Mouse (Mus musculus) heart, embryonic 11.5 days (tissue): ENCODE measurements around the gene Abr. TPM values are rescaled to one million over a fixed set of nuclear protein-coding genes. Genes with fewer than 3 reads are reported as not detected.

Experiments used
- ATAC-seq: fragments of 200-750 bp; cut with Nextera tagmentation; replicated peaks from 2 replicates; pipeline ENCODE4 v1.8.0; 2017; ENCODE audit warnings: moderate library complexity; ENCODE audit not compliant: insufficient number of reproducible peaks, low FRiP score, low TSS enrichment
- H3K27ac ChIP-seq: fragments of 300-500 bp; sonication (generic); 2 replicates; pipeline ENCODE4 v1.5.1; 2014; ENCODE audit warnings: mild to moderate bottlenecking, low read depth, low read length
- H3K27me3 ChIP-seq: fragments of 300-500 bp; sonication (generic); 2 replicates; pipeline ENCODE4 v1.6.1; 2014; ENCODE audit warnings: mild to moderate bottlenecking, low read length, mixed read lengths; ENCODE audit not compliant: control insufficient read depth, insufficient read depth
- H3K36me3 ChIP-seq: fragments of 300-500 bp; sonication (generic); 2 replicates; pipeline ENCODE4 v1.6.1; 2014; ENCODE audit warnings: mild to moderate bottlenecking, low read length, moderate library complexity, mixed read lengths; ENCODE audit not compliant: control insufficient read depth, insufficient read depth
- H3K4me1 ChIP-seq: fragments of 300-500 bp; sonication (generic); 2 replicates; pipeline ENCODE4 v1.6.1; 2014; ENCODE audit warnings: low read length; ENCODE audit not compliant: control insufficient read depth, insufficient read depth
- H3K4me2 ChIP-seq: fragments of 300-500 bp; sonication (generic); 2 replicates; pipeline ENCODE4 v1.6.1; 2014; ENCODE audit warnings: mild to moderate bottlenecking, moderate library complexity
- H3K4me3 ChIP-seq: fragments of 300-500 bp; sonication (generic); 2 replicates; pipeline ENCODE4 v1.5.1; 2014; ENCODE audit warnings: low read depth, low read length
- H3K9ac ChIP-seq: fragments of 300-500 bp; sonication (generic); 2 replicates; pipeline ENCODE4 v1.6.1; 2014; ENCODE audit warnings: mild to moderate bottlenecking, low read depth, low read length, moderate library complexity
- H3K9me3 ChIP-seq: fragments of 300-500 bp; sonication (generic); replicated peaks from 2 replicates; pipeline ENCODE4 v1.6.1; 2016; ENCODE audit warnings: low read length; ENCODE audit not compliant: control insufficient read depth
- WGBS: fragments of 180-500 bp; shearing (Covaris S2); extraction: QIAGEN DNeasy Blood & Tissue Kit; methylation state at CpG from one replicate; pipeline ENCODE4 v1.1.7; 2014; ENCODE audit not compliant: insufficient replicate concordance; 5-methylcytosine and 5-hydroxymethylcytosine counted together
- polyA plus RNA-seq: library from polyadenylated mRNA; unstranded; fragments of >200 nt; fragmentation: Nextera tagmentation; extraction: Ambion mirVana; gene quantifications from 2 replicates; pipeline ENCODE4 v1.2.1, GENCODE M21; 2014

Gene Abr
- polyA plus RNA-seq, 1 experiment from 2014 or later: 22.9 TPM

- Histone ChIP-seq H3K27ac (no peak overlapping the region), H3K4me2 (no peak overlapping the region), H3K4me3 (no peak overlapping the region), H3K9me3 (no peaks in the 10 kb centered on the region), H3K4me1 (peaks cover 12% of the 10 kb centered on the region), H3K9ac (no peak overlapping the region), H3K36me3 (no peaks in the 10 kb centered on the region), H3K27me3 (no peaks in the 10 kb centered on the region)
- WGBS: 69% methylated on average over 5 of the region's 5 CpGs
- ATAC-seq: no peak
Observed at GRCm38 (mm10) chr11:76630487-76630886, 8.4 kb upstream of the Abr start.

- H3K9me3 ChIP-seq: no peaks in the 10 kb centered on the region
- 34% methylated on average over 2 of the region's 2 CpGs for WGBS
- H3K9ac ChIP-seq: no peak overlapping the region
- no peak for ATAC-seq
- H3K36me3 ChIP-seq: no peaks in the 10 kb centered on the region
- H3K4me1 ChIP-seq: peaks cover 12% of the 10 kb centered on the region
- H3K4me2 ChIP-seq: no peak overlapping the region
- no peak overlapping the region for H3K27ac ChIP-seq
- H3K27me3 ChIP-seq: no peaks in the 10 kb centered on the region
- no peak overlapping the region for H3K4me3 ChIP-seq
Observed at GRCm38 (mm10) chr11:76630023-76630422, 7.9 kb upstream of the Abr start.

- Histone ChIP-seq H3K36me3 (no peaks in the 10 kb centered on the region), H3K9ac (no peak overlapping the region), H3K27ac (0 out of 2 replicates have a peak overlapping the region, but pooled peaks have one; percentile 31), H3K27me3 (peaks cover 3% of the 10 kb centered on the region; the same call in 1 of the 2 replicates), H3K4me3 (no peak overlapping the region), H3K4me2 (peak overlapping the region; percentile 19), H3K4me1 (peaks cover 16% of the 10 kb centered on the region), H3K9me3 (no peaks in the 10 kb centered on the region)
- ATAC-seq: no peak
- WGBS: 18% methylated on average over 5 of the region's 5 CpGs
Observed at GRCm38 (mm10) chr11:76628613-76629012, 6.5 kb upstream of the Abr start.

- ATAC-seq: no peak
Observed at GRCm38 (mm10) chr11:76624881-76625280, 2.8 kb upstream of the Abr start.

DNA sequence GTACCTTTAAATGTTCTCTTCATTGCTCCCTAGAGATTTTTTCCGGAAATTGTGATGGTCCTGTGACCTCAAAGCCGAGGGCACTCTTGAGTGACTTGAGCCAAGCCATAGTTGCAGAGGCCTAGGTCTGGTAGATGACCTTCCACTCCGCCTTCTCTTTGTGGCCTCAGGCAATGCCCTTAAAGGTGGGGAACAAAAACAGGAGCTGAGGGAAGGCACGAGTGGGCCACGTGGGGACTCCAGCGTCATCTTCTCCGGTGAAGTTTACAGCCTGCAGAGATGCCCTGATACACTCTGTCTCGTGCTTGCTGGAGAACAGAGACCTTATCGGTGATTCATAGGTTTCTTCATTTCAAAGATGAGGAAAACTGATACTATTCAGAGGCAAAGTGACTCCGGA is 2.0 kb upstream of the Abr start:
- Histone ChIP-seq H3K4me2 (peak overlapping the region; percentile 96), H3K9me3 (no peaks in the 10 kb centered on the region), H3K36me3 (no peaks in the 10 kb centered on the region), H3K27me3 (peaks cover 8% of the 10 kb centered on the region), H3K4me3 (peak overlapping the region; percentile 69; the same call in 1 of the 2 replicates), H3K4me1 (peaks cover 20% of the 10 kb centered on the region), H3K9ac (no peak overlapping the region; the same call in 1 of the 2 replicates), H3K27ac (no peak overlapping the region)
- WGBS: 48% methylated on average over 10 of the region's 10 CpGs
- ATAC-seq: no peak

More at GRCm38 (mm10) chr11:76624881-76625280, 2.8 kb upstream of the Abr start:
- H3K9ac ChIP-seq: no peak overlapping the region
- H3K4me2 ChIP-seq: no peak overlapping the region
- peaks cover 8% of the 10 kb centered on the region for H3K27me3 ChIP-seq
- H3K9me3 ChIP-seq: no peaks in the 10 kb centered on the region
- H3K27ac ChIP-seq: no peak overlapping the region
- peaks cover 21% of the 10 kb centered on the region for H3K4me1 ChIP-seq
- H3K4me3 ChIP-seq: no peak overlapping the region
- 79% methylated on average over 3 of the region's 3 CpGs for WGBS
- H3K36me3 ChIP-seq: no peaks in the 10 kb centered on the region

DNA sequence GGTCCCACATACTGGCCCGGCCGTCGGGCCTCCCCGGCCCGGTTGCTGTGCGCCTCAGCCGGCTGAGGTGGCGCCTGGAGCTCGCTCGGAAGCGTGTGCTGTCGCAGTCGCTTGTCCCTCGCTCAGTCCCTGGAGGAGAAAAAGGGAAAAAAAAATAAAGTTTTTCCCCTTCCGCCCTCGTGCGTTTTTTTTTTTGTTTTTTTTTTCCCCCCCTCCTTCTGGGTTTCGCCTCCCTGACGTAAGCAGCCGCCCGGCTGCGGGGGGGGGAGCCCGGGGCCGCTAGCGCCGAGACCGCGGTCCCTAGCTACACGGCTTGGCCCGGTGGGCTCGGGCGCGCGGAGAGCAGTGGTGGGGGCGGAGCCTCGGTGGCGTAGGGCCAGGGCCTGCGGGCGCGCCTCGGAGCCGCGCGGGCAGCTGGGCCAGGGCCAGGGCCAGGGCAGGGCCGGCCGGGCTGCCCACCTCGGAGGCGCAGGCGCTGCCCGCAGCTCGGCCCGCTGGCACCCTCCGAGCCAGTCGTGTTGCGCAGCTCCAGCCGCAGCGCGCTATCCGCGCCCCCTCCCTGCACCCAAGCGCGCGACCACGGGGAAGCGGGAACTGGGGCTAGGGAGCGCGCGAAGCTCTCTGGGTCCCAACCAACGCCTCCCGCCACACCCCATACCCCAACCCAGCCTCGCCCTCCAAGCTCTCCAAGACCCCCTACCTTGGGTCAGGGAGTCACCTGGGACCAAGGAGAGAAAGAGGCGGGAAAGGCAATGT is 1.3 kb upstream of the Abr start:
- under 1% methylated on average over 71 of the region's 72 CpGs for WGBS
- H3K27me3 ChIP-seq: peaks cover 8% of the 10 kb centered on the region

GRCm38 (mm10) chr11:76622566-76623205 is 572 bp upstream of the Abr start:
- H3K9ac ChIP-seq: peak overlapping the region; percentile 64
- H3K4me3 ChIP-seq: peak overlapping the region; percentile 69
- peak overlapping the region; percentile 96 for H3K4me2 ChIP-seq
- H3K4me1 ChIP-seq: peaks cover 10% of the 10 kb centered on the region
- WGBS: under 1% methylated on average over 62 of the region's 66 CpGs
- H3K9me3 ChIP-seq: no peaks in the 10 kb centered on the region
- H3K27ac ChIP-seq: no peak overlapping the region
- peaks cover 8% of the 10 kb centered on the region for H3K27me3 ChIP-seq
- peak; percentile 53; the same call in 1 of the 2 replicates for ATAC-seq
- no peaks in the 10 kb centered on the region for H3K36me3 ChIP-seq

More for the DNA sequence above, 1.3 kb upstream of the Abr start:
- H3K9ac ChIP-seq: peak overlapping the region; percentile 64
- H3K36me3 ChIP-seq: no peaks in the 10 kb centered on the region
- H3K4me3 ChIP-seq: peak overlapping the region; percentile 69
- peak overlapping the region; percentile 96 for H3K4me2 ChIP-seq
- no peak overlapping the region for H3K27ac ChIP-seq
- H3K4me1 ChIP-seq: peaks cover 13% of the 10 kb centered on the region
- ATAC-seq: peak; percentile 78
- no peaks in the 10 kb centered on the region for H3K9me3 ChIP-seq

- Histone ChIP-seq H3K9ac (no peak overlapping the region), H3K4me3 (no peak overlapping the region), H3K4me2 (no peak overlapping the region), H3K36me3 (no peaks in the 10 kb centered on the region), H3K9me3 (no peaks in the 10 kb centered on the region), H3K27me3 (peaks cover 8% of the 10 kb centered on the region), H3K27ac (no peak overlapping the region), H3K4me1 (peaks cover 7% of the 10 kb centered on the region)
- 79% methylated on average over 6 of the region's 6 CpGs for WGBS
- ATAC-seq: no peak
Observed at GRCm38 (mm10) chr11:76618134-76618533, 4.0 kb downstream of the Abr start.
